Mouse (Mus musculus): Measurements from ENCODE around the gene Rpl23. TPM values are rescaled to one million over a fixed set of nuclear protein-coding genes. Genes with fewer than 3 reads are reported as not detected.
A peak's percentile ranks its signal among the peaks of the same experiment; 100 is the strongest.

The Rpl23 gene
- polyA plus RNA-seq, 1 experiment: 1,391 TPM

GRCm38 (mm10) chr11:97810356-97810755 lies 28.1 kb upstream of the Rpl23 start:
- Histone ChIP-seq H3K4me3 (ENCODE audit: insufficient read depth, poor library complexity, severe bottlenecking) (no peak overlapping the region), H3K79me3 (ENCODE audit: low read depth) (peaks cover 88% of the 10 kb centered on the region), H3ac (ENCODE audit: control insufficient read depth, insufficient read length, low read depth) (no peak overlapping the region), H3K27me3 (ENCODE audit: control insufficient read depth, insufficient read depth, insufficient read length) (no peaks in the 10 kb centered on the region), H3K36me3 (ENCODE audit: control insufficient read depth, insufficient read depth) (peaks cover 85% of the 10 kb centered on the region), H3K79me2 (ENCODE audit: control insufficient read depth, insufficient read depth) (peaks cover 100% of the 10 kb centered on the region)
- no peak for TF ChIP-seq FOSL1 (IDR thresholded peaks at IDR 0.05; ENCODE audit: insufficient read depth, low read length, poor library complexity, severe bottlenecking)
- TF ChIP-seq MYOG (IDR thresholded peaks at IDR 0.05; ENCODE audit: control insufficient read depth, extremely low read depth, insufficient read length): no peak
- no peak for TF ChIP-seq MYOD1 (IDR thresholded peaks at IDR 0.05; ENCODE audit: control insufficient read depth, insufficient read length, low read depth)
- TF ChIP-seq CTCF (IDR thresholded peaks at IDR 0.05; ENCODE audit: control insufficient read depth, insufficient read depth, insufficient read length): no peak
- no peak for TF ChIP-seq MAX (IDR thresholded peaks at IDR 0.05)
- no peak for TF ChIP-seq CEBPB (IDR thresholded peaks at IDR 0.05; ENCODE audit: low read depth)
- no peak for TF ChIP-seq USF1 (IDR thresholded peaks at IDR 0.05; ENCODE audit: low read depth)

GRCm38 (mm10) chr11:97809235-97810121 lies 27.2 kb upstream of the Rpl23 start:
- H3K79me2 ChIP-seq (ENCODE audit: control insufficient read depth, insufficient read depth): peaks cover 100% of the 10 kb centered on the region
- no peak overlapping the region for H3K4me3 ChIP-seq (ENCODE audit: insufficient read depth, poor library complexity, severe bottlenecking)
- H3ac ChIP-seq (ENCODE audit: control insufficient read depth, insufficient read length, low read depth): no peak overlapping the region
- H3K27me3 ChIP-seq (ENCODE audit: control insufficient read depth, insufficient read depth, insufficient read length): no peaks in the 10 kb centered on the region
- TF ChIP-seq FOSL1 (IDR thresholded peaks at IDR 0.05; ENCODE audit: insufficient read depth, low read length, poor library complexity, severe bottlenecking) (no peak), MAX (IDR thresholded peaks at IDR 0.05) (no peak), MYOG (IDR thresholded peaks at IDR 0.05; ENCODE audit: control insufficient read depth, extremely low read depth, insufficient read length) (no peak), CEBPB (IDR thresholded peaks at IDR 0.05; ENCODE audit: low read depth) (no peak), MYOD1 (IDR thresholded peaks at IDR 0.05; ENCODE audit: control insufficient read depth, insufficient read length, low read depth) (no peak), CTCF (IDR thresholded peaks at IDR 0.05; ENCODE audit: control insufficient read depth, insufficient read depth, insufficient read length) (no peak)
- peaks cover 77% of the 10 kb centered on the region for H3K36me3 ChIP-seq (ENCODE audit: control insufficient read depth, insufficient read depth)
- peaks cover 87% of the 10 kb centered on the region for H3K79me3 ChIP-seq (ENCODE audit: low read depth)

GRCm38 (mm10) chr11:97808621-97809234 lies 26.5 kb upstream of the Rpl23 start:
- no peak for TF ChIP-seq MAX (IDR thresholded peaks at IDR 0.05)
- TF ChIP-seq MYOD1 (IDR thresholded peaks at IDR 0.05; ENCODE audit: control insufficient read depth, insufficient read length, low read depth): no peak
- no peak for TF ChIP-seq FOSL1 (IDR thresholded peaks at IDR 0.05; ENCODE audit: insufficient read depth, low read length, poor library complexity, severe bottlenecking)
- TF ChIP-seq CTCF (IDR thresholded peaks at IDR 0.05; ENCODE audit: control insufficient read depth, insufficient read depth, insufficient read length): no peak
- TF ChIP-seq MYOG (IDR thresholded peaks at IDR 0.05; ENCODE audit: control insufficient read depth, extremely low read depth, insufficient read length): no peak
- TF ChIP-seq USF1 (IDR thresholded peaks at IDR 0.05; ENCODE audit: low read depth): no peak
- no peak for TF ChIP-seq CEBPB (IDR thresholded peaks at IDR 0.05; ENCODE audit: low read depth)
- Histone ChIP-seq H3ac (ENCODE audit: control insufficient read depth, insufficient read length, low read depth) (no peak overlapping the region), H3K4me3 (ENCODE audit: insufficient read depth, poor library complexity, severe bottlenecking) (no peak overlapping the region), H3K79me3 (ENCODE audit: low read depth) (peaks cover 88% of the 10 kb centered on the region), H3K27me3 (ENCODE audit: control insufficient read depth, insufficient read depth, insufficient read length) (no peaks in the 10 kb centered on the region), H3K79me2 (ENCODE audit: control insufficient read depth, insufficient read depth) (peaks cover 100% of the 10 kb centered on the region), H3K36me3 (ENCODE audit: control insufficient read depth, insufficient read depth) (peaks cover 71% of the 10 kb centered on the region)

GRCm38 (mm10) chr11:97808093-97808492 lies 25.9 kb upstream of the Rpl23 start:
- TF ChIP-seq CEBPB (IDR thresholded peaks at IDR 0.05; ENCODE audit: low read depth) (no peak), MAX (IDR thresholded peaks at IDR 0.05) (peak; percentile 11)
- Histone ChIP-seq H3K79me3 (ENCODE audit: low read depth) (peaks cover 88% of the 10 kb centered on the region), H3K27me3 (ENCODE audit: control insufficient read depth, insufficient read depth, insufficient read length) (no peaks in the 10 kb centered on the region), H3ac (ENCODE audit: control insufficient read depth, insufficient read length, low read depth) (no peak overlapping the region), H3K4me3 (ENCODE audit: insufficient read depth, poor library complexity, severe bottlenecking) (no peak overlapping the region), H3K79me2 (ENCODE audit: control insufficient read depth, insufficient read depth) (peaks cover 100% of the 10 kb centered on the region), H3K36me3 (ENCODE audit: control insufficient read depth, insufficient read depth) (peaks cover 68% of the 10 kb centered on the region)

GRCm38 (mm10) chr11:97807626-97808025 lies 25.4 kb upstream of the Rpl23 start:
- H3K79me2 ChIP-seq (ENCODE audit: control insufficient read depth, insufficient read depth): peaks cover 100% of the 10 kb centered on the region
- TF ChIP-seq CTCF (IDR thresholded peaks at IDR 0.05; ENCODE audit: control insufficient read depth, insufficient read depth, insufficient read length) (no peak), CEBPB (IDR thresholded peaks at IDR 0.05; ENCODE audit: low read depth) (no peak), FOSL1 (IDR thresholded peaks at IDR 0.05; ENCODE audit: insufficient read depth, low read length, poor library complexity, severe bottlenecking) (no peak), MAX (IDR thresholded peaks at IDR 0.05) (no peak), MYOG (IDR thresholded peaks at IDR 0.05; ENCODE audit: control insufficient read depth, extremely low read depth, insufficient read length) (no peak), MYOD1 (IDR thresholded peaks at IDR 0.05; ENCODE audit: control insufficient read depth, insufficient read length, low read depth) (no peak), USF1 (IDR thresholded peaks at IDR 0.05; ENCODE audit: low read depth) (no peak)
- no peaks in the 10 kb centered on the region for H3K27me3 ChIP-seq (ENCODE audit: control insufficient read depth, insufficient read depth, insufficient read length)

More at GRCm38 (mm10) chr11:97807626-97808025, 25.4 kb upstream of the Rpl23 start:
- H3K36me3 ChIP-seq (ENCODE audit: control insufficient read depth, insufficient read depth): peaks cover 66% of the 10 kb centered on the region
- no peak overlapping the region for H3K4me3 ChIP-seq (ENCODE audit: insufficient read depth, poor library complexity, severe bottlenecking)
- peak overlapping the region; percentile 8 for H3ac ChIP-seq (ENCODE audit: control insufficient read depth, insufficient read length, low read depth)
- peaks cover 87% of the 10 kb centered on the region for H3K79me3 ChIP-seq (ENCODE audit: low read depth)

Data from C2C12 (cell line).